Mouse (Mus musculus): ENCODE measurements around the gene Ppp1r35. TPM values are rescaled to one million over a fixed set of nuclear protein-coding genes. Genes with fewer than 3 reads are reported as not detected.

Gene Ppp1r35
- 46.6 and 55.4 TPM in 2 replicates for polyA plus RNA-seq (2012; rRNA removed)

GRCm38 (mm10) chr5:137778635-137779034 is at the start of gene Ppp1r35:
Gene Ppp1r35 (plus strand): TSS chr5:137778849.

GRCm38 (mm10) chr5:137741023-137741931 is 37.4 kb upstream of the Ppp1r35 start, which contains the start of gene Nyap1:
Gene Nyap1 (minus strand): TSS chr5:137741607.

DNA sequence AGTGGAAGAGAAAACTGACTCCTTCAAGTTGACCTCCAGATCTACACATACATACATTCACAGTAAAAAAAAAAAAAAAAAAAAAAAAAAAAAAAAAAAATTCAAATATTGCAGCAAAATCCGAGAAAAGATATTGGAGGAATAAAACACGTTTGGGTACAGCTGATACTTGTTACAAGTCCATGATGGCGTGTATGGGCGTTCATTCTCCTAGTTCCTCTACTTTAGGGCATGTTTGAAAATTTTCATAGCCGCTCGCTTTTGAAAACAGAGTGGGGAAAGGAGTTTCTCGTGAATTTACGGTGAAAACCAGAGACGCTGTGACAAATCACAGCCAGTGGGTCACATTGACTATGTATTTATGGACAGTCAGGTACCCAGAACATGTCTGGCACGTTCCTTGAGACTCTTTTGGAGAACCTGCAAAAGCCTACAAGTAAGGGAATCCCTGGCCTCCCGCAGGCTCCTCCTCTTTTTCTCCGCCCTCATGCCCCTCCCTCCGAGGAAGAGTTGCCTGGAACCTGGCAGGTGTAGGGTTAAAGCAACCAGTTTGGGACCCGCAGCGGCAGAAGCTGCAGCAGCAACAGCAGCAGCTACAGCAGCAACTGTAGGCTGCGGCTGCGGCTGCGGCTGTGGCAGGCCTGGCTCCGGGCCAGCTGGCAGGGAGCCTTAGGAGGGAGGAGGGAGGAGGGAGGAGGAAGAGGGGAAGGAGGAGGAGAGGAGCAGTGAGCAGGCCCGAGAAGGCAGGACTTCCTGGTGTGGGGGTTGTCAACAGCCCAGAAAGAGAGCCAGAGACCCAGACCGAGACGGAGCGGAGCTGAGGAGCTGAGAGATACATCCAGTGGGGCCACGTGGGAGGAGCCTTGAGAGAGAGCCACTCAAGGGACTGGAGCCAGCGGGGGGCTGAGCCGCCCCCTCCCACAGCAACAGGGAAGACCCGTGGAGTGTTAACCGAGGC is 33.2 kb upstream of the Ppp1r35 start, which contains the start of gene Tsc22d4:
Gene Tsc22d4, plus strand, starts transcription at position 517 of the 958 bp plus-strand sequence.

GRCm38 (mm10) chr5:137787151-137787928 is 8.7 kb downstream of the Ppp1r35 start, which contains the start of the genes Mepce and Zcwpw1:
Gene Mepce (minus strand): TSS chr5:137787655.
Gene Zcwpw1 (plus strand): TSS chr5:137787798.

Other genes starting within 250 kb of the Ppp1r35 start
- not detected in 2 replicates for gene Epo, start 245.6 kb upstream of the Ppp1r35 start, polyA plus RNA-seq (2012; rRNA removed)
- gene Gnb2, start 245.3 kb upstream of the Ppp1r35 start, polyA plus RNA-seq (2012; rRNA removed) = 906 and 968 TPM in 2 replicates
- 310 and 353 TPM in 2 replicates for gene Actl6b, start 225.3 kb upstream of the Ppp1r35 start, polyA plus RNA-seq (2012; rRNA removed)
- gene Tfr2, start 209.0 kb upstream of the Ppp1r35 start, polyA plus RNA-seq (2012; rRNA removed) = 13.6 and 15.5 TPM in 2 replicates
- 70.8 and 83.0 TPM in 2 replicates for gene Mospd3, start 177.8 kb upstream of the Ppp1r35 start, polyA plus RNA-seq (2012; rRNA removed)
- gene Pcolce, start 165.1 kb upstream of the Ppp1r35 start, polyA plus RNA-seq (2012; rRNA removed) = 16.1 and 32.8 TPM in 2 replicates
- 0.16 and 0.23 TPM in 2 replicates for gene Fbxo24, start 149.8 kb upstream of the Ppp1r35 start, polyA plus RNA-seq (2012; rRNA removed)
- gene Lrch4, start 149.7 kb upstream of the Ppp1r35 start, polyA plus RNA-seq (2012; rRNA removed) = 9.6 and 11.4 TPM in 2 replicates
- gene Gm20605, start 149.7 kb upstream of the Ppp1r35 start, polyA plus RNA-seq (2012; rRNA removed) = 10.2 and 10.7 TPM in 2 replicates
- gene Sap25, start 137.5 kb upstream of the Ppp1r35 start, polyA plus RNA-seq (2012; rRNA removed) = 17.5 and 20.8 TPM in 2 replicates
- gene Irs3, start 133.1 kb upstream of the Ppp1r35 start, polyA plus RNA-seq (2012; rRNA removed) = 0.11 and 0.12 TPM in 2 replicates
- gene Agfg2, start 94.1 kb upstream of the Ppp1r35 start, polyA plus RNA-seq (2012; rRNA removed) = 21.1 and 22.9 TPM in 2 replicates
- gene Nyap1, start 37.2 kb upstream of the Ppp1r35 start, polyA plus RNA-seq (2012; rRNA removed) = 180 and 212 TPM in 2 replicates
- gene Tsc22d4, start 33.1 kb upstream of the Ppp1r35 start, polyA plus RNA-seq (2012; rRNA removed) = 68.3 and 79.4 TPM in 2 replicates
- gene Mepce, start 8.8 kb downstream of the Ppp1r35 start, polyA plus RNA-seq (2012; rRNA removed) = 30.1 and 30.3 TPM in 2 replicates
- gene Zcwpw1, start 8.9 kb downstream of the Ppp1r35 start, polyA plus RNA-seq (2012; rRNA removed) = 9.8 and 11.7 TPM in 2 replicates
- 0.25 and 0.45 TPM in 2 replicates for gene Pilra, start 57.4 kb downstream of the Ppp1r35 start, polyA plus RNA-seq (2012; rRNA removed)
- 0.04 TPM in 1 of 2 replicates, not detected in the other for gene Pilrb1, start 79.3 kb downstream of the Ppp1r35 start, polyA plus RNA-seq (2012; rRNA removed)
- gene Pilrb2, start 93.0 kb downstream of the Ppp1r35 start, polyA plus RNA-seq (2012; rRNA removed) = 0.05 TPM in 1 of 2 replicates, not detected in the other
- gene Cyp3a13, start 142.8 kb downstream of the Ppp1r35 start, polyA plus RNA-seq (2012; rRNA removed) = 0.03 and 0.08 TPM in 2 replicates
- gene Gjc3, start 184.2 kb downstream of the Ppp1r35 start, polyA plus RNA-seq (2012; rRNA removed) = 1.1 and 2.6 TPM in 2 replicates
- 0.04 TPM in 1 of 2 replicates, not detected in the other for gene Azgp1, start 202.7 kb downstream of the Ppp1r35 start, polyA plus RNA-seq (2012; rRNA removed)
- not detected in 2 replicates for gene Smok3a, start 242.4 kb downstream of the Ppp1r35 start, polyA plus RNA-seq (2012; rRNA removed)
- not detected in 2 replicates for gene Smok3b, start 242.6 kb downstream of the Ppp1r35 start, polyA plus RNA-seq (2012; rRNA removed)

Measured in central nervous system, embryonic 18 days (tissue).